Mouse (Mus musculus): ENCODE data around the gene Gata2.

The Gata2 gene

DNA sequence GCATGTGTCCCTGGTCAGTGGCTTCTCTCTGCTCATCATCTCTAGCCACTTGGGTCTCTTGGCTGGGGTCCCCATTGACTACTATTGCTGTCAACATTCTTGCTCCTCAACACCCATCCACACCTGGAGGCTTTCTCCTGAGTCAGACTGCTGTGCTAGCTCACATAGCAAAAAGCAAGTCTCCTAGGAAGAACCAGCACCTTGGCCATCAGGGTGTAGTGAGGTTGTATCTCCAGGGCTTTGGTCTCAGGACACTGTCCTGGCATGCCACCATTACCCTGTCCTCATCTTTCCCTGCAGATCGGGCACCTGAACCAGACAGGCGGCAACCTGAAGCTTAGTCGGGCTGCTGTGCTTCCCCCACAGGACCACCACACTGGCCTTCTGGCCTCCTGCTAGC, 14.6 kb downstream of the Gata2 start:
- no peak for DNase-seq (ENCODE audit: low spot score in 2 of 2)

DNA sequence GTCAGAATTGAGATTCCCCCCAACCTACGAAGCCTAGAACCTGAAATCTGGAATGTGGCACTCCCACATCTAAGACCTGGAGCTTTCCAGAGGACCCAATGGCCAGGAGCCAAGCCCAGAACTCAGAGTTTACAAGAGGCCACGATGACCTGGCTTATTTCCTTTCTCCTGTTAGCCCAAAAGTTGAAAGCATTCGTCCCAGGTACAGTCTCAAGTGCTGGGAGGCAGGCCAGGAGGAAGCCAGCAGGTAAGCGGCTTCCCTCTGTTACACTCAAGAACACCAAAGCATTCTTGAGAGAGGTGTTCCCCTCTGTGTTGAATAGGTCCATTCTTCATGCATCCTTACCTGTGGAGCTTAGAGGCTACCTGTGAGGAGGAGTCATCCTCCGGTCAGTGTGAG, 15.8 kb downstream of the Gata2 start:
- DNase-seq (ENCODE audit: low spot score in 2 of 2), result no peak

DNA sequence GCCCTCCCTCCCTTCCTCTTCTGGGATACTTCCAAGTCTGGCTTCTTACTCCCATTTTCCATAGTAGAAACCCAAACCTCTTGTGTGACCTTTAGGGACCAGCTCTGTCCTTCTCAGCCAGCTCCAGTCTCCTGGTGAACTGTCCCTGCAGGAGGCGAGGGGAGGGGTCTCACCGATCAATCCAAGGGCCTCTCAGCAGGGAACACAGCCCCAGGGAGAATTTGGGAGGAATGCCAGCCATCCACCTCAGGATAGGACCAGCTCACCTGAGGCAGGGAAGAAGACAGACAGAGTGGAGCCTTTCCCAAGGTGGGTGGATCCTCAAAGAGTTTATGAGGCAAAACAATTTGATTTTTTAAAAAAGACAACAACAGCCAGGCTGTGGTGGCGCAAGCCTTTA, 16.5 kb downstream of the Gata2 start:
- DNase-seq (ENCODE audit: low spot score in 2 of 2), result no peak

DNA sequence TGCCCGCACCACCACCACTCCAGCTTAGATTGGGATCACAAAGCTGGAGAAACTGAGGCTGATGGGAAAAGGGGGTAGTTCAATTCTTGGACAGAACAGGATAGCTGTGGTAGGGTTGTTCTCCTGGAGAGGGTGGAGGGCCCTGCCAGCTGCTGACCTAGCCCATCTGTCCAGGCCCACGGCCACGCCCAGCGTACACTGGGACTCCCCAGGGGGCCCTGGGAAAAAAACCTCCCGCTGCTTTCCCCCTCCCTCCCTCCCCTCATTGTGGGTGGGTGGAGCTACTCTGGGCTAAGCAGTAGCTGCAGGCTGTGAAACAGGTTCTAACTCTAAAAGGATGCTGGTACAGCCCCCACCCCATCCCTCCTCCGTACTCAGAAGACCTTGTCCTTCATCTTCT, 22.1 kb downstream of the Gata2 start:
- no peak for DNase-seq (ENCODE audit: low spot score in 2 of 2)

DNA sequence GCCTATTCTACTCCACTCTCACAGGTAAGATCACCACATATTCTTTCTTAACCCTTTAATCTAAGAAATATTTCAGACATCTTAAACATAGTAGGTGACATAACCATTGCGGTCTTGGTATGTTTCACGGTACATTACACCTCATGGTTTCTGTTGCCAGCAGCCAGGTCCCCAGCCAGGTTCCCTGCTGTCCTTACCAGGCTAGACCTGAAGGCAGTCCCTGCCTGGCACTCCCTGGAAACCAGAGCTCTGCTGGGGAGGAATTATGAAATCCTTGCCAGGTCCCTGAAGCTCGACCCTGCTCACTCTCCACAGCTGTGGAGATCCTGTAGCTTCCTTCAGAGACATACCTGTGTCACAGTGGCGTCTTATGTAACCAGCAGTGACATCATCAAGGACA, 22.5 kb downstream of the Gata2 start:
- no peak for DNase-seq (ENCODE audit: low spot score in 2 of 2)

DNA sequence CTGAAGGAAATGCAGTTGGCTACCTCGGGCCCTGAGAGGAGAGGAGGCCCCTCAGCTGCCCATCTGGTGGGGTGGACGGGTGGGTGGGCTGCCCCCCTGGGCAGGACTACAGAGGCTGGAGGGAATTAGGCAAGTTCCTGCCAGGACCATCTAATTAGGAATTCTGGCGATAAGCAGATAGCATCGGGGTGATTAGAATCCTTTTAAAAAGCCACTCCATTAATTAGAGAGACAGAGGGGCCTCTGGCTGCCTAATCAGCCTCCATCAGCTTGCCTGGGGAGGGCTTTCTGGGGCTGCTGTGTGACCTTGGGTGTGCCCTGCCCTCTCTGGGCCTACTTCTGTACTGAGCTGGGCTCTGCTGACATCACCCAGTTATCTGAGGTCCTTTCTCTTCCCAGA, 25.4 kb downstream of the Gata2 start:
- no peak for DNase-seq (ENCODE audit: low spot score in 2 of 2)

DNA sequence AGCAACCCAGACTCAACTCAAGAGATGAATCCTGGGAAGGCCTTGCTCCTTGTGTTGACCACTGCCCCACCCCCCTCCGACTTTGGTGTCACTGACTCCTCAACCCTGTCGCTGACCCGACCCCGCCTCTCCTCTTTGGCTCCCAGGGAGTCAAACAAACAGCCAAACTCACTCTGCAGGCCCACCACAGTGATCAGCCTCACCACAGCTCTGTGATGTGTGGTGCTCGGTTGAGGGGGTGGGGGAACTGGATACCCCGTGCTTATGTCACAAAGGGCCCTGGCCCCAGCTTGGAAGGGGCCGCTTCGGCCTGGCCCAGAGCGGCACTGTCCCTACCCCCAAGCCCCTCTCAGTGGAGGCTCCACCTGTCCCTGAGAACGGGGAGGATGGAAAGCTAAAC, 28.3 kb downstream of the Gata2 start, which contains the start of gene Dnajb8:
Gene Dnajb8, plus strand, starts transcription at position 301 of the 400 bp plus-strand sequence.
- no peak for DNase-seq (ENCODE audit: low spot score in 2 of 2)

DNA sequence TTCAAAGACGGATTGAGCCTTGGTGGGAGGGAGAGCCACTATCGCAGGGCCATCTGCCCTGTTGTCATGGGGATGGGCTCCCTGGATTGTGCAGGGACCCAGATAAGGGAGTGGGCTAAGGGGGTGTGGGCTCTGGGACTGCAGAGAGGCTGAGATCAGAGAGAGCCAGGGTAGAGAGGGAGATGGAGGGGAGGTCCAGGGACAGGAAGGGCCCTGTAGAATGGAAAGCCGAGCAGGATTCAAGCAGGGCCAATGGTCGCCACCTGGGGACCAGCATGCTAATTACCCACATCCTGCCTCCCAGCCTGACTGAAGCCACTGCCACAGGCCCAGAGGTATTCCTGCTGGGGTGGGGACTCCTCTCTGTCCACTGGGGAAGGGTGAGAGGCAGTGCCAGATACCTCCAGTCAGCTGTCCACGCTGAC, 32.9 kb downstream of the Gata2 start:
- no peak for DNase-seq (ENCODE audit: low spot score in 2 of 2)

DNA sequence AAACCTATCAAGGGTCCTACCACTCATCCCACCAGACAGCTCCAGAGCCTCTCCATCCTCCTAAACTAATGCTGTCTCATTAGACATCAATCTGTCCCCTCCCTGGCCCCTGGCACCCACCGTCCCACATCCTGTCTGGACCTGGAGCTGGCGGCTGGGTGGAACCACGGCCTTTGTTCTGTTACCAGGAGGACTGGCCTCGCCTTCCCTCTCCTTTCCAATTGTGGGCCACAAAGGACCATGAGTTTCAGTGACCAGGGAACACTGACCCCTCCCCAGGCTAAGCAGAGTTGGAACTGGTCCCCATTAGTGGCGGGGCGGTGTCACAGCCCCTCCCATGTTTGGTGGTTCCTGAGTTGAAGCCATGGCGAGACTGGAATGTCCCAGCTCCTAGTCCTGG, 33.8 kb downstream of the Gata2 start:
- DNase-seq (ENCODE audit: low spot score in 2 of 2), result no peak

DNA sequence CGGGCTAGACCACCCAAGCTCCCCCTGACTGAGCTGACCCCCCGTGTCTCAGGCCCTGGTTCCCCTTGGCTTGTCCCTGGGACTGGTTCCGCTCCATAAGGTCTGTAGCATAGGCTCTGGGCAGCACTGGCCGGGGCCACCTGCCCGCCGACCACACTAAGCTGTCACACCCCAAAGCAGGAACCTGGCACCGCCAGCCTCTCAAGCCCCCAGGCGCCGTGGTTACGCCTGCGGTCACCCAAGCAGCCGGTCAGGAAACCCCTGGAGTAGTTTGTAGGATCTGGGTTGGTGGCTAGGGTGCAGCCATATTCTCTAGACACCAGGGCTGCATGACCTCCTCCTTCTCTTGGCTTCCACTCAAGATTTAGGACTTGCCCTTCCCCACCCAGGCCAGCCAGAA, 35.5 kb downstream of the Gata2 start:
- DNase-seq (ENCODE audit: low spot score in 2 of 2), result no peak

DNA sequence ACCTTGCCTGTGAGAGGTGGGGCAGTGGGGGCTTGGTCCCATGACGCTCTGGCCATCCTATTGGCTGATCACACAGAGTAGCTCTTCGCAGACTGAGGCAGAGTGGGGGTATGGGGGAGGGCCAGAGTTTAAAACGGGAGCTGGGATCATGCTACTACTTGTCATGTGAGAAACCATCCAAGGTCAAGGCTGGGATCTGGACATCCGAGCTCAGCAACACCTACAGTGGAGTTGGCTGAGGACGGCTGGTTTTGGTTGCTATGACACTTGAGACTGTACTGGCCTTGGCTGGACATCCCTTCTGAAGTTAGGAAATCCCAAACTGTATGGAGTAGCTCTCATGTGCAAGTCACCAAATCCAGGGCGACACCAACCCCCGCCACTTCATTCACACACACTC, 38.1 kb downstream of the Gata2 start:
- no peak for DNase-seq (ENCODE audit: low spot score in 2 of 2)

DNA sequence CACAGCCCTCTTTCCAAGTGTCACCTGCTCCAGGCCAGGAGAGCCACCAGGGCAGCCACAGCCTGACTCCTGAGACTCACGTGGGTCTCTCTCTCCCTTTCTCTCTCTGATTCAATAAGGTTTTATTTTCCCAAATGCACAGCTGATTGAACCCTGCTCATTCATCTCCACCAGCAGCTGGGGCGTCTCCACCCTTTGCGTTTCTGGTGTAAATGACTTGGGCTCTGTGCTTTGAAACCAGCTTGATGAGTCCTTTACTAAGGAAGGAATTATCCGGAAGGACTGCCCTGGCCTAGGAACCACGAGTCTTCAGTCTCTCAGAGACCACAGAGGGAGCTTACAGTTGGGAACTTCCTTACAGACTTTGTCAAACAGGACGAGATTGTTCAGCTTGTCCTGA, 38.5 kb downstream of the Gata2 start:
- no peak for DNase-seq (ENCODE audit: low spot score in 2 of 2)

DNA sequence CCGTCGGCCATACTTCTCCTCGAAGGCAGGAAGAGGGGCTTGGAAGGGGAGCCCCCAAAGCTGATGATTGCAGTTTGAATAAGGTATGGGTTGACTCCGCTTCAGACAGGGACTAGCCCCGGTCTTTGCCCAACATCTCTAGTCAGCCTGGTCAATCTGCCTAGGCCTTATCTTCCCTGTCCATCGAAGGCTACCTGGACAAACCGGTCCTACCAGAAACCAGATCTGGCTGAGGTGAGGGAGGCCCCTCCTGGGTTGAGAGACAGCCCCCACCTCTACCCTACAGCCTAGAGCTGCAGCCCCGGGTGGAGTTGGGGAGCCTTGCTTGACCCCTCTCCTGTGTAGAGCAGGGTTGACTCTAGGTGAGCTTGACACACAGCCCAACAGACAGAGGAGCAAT, 40.3 kb downstream of the Gata2 start:
- no peak for DNase-seq (ENCODE audit: low spot score in 2 of 2)

DNA sequence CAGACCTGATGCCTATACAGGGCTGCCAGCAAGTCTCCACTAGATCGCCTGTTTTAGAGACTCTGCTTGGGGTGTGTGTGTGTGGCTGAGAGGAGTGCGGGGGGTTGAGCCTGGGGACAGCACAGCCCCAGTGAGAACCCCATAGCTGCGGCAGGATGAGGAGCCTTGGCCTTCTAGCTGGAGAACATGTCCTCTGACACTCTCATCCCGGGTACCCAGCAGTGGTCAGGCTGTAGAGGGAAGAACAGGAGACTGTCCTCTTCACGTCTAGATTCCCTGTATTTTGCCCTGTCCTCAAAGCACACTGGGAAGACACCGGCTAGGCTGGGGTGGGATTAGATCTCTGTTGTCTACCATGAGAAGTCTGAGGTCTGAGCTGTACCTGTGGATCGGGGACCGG, 41.8 kb downstream of the Gata2 start:
- no peak for DNase-seq (ENCODE audit: low spot score in 2 of 2)

DNA sequence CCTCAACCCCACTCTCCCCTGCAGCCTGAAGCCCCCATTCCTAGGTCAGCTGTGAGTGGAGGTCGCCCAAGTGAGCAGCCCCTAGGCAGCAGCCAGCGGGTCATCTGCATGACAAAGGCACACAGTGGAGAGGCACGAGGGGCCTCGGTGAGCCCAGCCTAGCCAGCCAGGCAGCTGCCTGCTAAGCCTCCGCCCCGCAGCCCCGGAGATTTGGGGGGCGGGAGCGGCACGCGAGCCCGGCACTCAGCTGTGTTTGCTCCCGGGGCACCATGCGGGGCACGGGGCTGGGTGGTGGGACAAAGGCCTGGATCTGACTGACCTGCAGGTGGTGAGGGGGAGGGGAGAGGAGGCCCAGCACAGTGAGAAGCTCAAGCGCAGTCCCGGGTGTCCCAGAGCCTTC, 42.3 kb downstream of the Gata2 start:
- no peak for DNase-seq (ENCODE audit: low spot score in 2 of 2)

DNA sequence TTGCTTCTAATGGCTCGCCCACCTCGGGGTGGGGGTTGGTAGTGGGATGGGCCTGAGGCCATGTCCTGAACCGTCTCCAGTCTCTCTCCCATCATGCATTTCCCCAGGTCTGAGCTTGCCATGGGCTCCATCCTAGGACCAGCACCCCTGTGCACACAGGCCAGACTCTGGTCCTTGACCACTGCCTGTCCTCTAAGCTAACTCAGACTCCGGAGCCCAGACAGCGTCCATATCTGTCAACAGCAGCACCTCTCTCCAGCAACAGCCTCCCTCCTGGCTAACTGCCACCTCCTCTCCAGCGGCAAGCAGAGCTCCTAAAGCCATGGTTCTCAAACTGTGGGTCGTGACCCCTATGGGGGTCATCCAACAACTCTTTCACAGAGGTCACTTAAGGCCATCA, 42.8 kb downstream of the Gata2 start:
- DNase-seq (ENCODE audit: low spot score in 2 of 2), result no peak

DNA sequence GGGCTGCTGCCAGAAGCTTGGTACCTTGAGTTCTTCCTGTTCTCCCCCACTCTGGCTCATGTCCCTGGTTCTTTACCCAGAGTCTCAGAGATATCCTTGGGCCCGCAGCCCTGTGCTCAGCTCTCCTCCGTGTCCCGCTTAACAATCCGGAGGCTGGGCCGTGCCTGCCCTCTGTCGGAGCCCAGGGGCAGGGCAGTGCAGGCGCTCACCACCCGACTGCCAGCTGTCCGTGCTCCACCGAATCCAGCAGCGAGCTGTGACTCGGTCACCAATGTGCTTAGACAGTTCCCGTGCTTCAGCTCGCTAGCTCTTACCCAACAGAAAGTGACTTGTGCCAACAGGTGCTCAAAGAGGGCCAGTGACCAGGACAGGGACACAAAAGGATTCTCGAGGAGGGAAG, 48.9 kb downstream of the Gata2 start:
- peak in 1 of 2 experiments; percentile 17 for DNase-seq (ENCODE audit: low spot score in 2 of 2)

DNA sequence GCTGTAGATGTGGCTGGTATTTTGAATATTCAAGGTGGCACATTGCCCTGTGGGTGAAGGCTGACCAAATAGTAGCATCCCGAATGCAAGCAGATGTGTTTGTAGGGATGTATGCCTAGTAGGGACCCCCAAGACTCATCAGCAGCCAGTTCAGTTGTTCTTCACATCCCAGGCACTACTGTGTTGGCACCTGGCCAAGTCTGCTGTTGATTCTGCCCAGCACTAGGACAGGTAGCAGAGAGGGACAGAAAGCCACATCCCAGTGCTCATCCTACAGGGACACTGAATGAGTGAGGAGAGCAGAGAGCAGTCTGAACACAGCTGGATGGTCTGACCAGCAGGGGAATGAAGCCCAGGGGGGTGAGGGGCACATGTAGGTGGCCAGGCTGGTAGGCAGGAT, 55.5 kb downstream of the Gata2 start:
- DNase-seq (ENCODE audit: low spot score in 2 of 2), result no peak

DNA sequence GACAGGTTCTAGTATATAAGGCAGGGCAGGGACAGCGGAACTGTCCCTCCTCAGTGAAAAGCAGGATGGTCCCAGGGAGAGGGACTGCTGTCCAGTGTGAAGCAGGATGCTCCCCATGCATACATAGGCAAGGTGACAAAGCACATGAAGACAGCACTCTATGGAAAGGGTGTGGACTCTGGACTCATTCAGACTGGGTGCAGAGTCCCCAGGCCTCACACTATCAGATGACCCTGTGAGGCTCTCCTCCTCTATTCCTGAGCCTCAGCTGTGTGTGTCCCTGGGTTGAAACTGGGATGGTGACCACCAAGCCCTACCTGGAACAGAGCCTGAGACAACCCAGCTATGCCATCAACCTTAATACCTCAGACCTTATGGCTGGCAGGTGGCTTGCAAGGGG, 57.7 kb downstream of the Gata2 start:
- DNase-seq (ENCODE audit: low spot score in 2 of 2), result no peak

DNA sequence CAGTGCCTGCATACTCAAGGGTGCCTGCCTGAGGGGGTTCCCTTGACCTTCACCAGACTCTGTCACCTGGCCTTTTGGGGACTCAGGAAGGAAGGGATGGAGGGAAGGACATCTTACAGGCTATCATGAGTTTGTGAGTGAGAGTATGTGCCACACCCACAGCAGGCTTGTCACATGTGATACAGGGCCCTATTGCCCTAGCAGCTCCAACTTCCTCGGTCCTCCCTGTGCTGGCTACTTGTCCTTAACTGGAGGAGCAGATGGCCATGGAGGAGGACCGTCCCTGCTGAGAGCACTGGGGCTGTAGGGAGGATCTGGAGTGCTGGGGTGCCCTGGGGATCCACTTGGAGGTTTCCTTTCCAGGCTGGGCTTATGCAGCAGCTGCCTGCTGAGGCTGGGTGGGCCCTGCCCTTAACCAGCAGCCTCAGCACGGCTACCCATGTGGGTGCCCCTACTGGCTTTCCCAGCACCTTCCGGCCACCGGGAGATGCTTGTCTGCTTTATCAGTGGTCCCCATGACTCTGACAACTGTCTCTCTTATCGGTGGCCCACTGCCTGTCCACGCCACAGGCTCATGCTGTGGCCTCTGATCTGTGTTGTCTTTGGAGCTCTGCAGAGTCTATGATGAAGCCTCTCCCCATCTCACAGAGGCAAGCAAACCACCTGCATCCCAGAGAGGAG, 58.2 kb downstream of the Gata2 start:
- no peak for DNase-seq (ENCODE audit: low spot score in 2 of 2)

DNA sequence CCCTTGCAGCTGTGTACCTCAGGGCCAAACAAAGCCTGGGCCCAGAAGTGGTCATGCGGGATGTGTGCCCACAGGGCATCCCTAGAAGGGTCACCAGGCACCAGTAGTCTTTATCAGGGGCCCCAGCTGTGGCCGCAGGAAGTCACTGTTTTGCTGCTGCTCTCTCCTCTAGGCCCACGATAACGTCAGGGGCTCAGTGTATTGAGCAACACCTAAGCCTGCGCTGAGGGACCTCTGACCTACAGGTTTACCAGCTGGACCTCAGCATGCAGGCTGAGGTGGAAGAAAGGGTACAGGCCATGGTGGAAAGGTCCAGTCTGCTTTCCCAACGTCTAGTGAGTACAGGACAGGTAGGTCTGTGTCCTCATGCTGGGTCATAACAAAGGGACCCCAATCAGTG, 60.4 kb downstream of the Gata2 start:
- no peak for DNase-seq (ENCODE audit: low spot score in 2 of 2)

DNA sequence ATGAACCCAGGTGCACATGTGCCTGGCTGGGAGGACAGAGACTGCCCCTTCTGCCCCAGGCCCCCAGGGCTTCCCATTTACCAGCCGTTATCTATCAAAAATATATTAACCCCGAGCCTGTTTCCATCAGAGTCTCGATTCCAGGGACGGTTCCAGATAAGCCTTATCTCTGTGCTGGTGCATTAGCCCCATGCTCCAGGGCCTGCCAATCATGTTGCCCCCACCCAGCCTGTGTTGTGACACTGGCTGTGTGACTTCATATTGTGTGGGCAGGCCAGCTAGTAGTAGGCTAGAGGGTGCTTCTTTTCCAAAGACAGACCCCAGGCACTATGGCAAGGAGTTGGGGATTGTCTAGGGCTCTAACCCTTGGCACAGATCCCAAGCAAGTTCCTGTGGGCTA, 61.7 kb downstream of the Gata2 start:
- DNase-seq (ENCODE audit: low spot score in 2 of 2), result no peak

Data from frontal cortex, postnatal 36 days (tissue).